Mouse (Mus musculus): ENCODE data around the gene Lrrc71.

Gene Lrrc71

GRCm38 (mm10) chr3:87748431-87748830, at the start of gene Lrrc71:
Gene Lrrc71, minus strand, starts transcription at chr3:87748625.
- no peak for DNase-seq (ENCODE audit: low spot score in 2 of 2)

- DNase-seq (ENCODE audit: low spot score in 2 of 2) = no peak
Measured at GRCm38 (mm10) chr3:87796736-87797334, 48.4 kb upstream of the Lrrc71 start, which contains the start of gene Insrr. Gene Insrr, plus strand, starts transcription at chr3:87796951.

- DNase-seq (ENCODE audit: low spot score in 2 of 2) = peak; percentile 22 to 30
Measured at GRCm38 (mm10) chr3:87795336-87796277, 47.2 kb upstream of the Lrrc71 start.

GRCm38 (mm10) chr3:87794922-87795325, 46.5 kb upstream of the Lrrc71 start, which contains the start of gene Ntrk1:
Gene Ntrk1, minus strand, starts transcription at chr3:87795162.
- DNase-seq (ENCODE audit: low spot score in 2 of 2) = no peak

- DNase-seq (ENCODE audit: low spot score in 2 of 2) = no peak
Measured at GRCm38 (mm10) chr3:87789768-87790167, 41.3 kb upstream of the Lrrc71 start.

GRCm38 (mm10) chr3:87789248-87789647, 40.8 kb upstream of the Lrrc71 start:
- DNase-seq (ENCODE audit: low spot score in 2 of 2) = no peak

GRCm38 (mm10) chr3:87785626-87786214, 37.3 kb upstream of the Lrrc71 start:
- DNase-seq (ENCODE audit: low spot score in 2 of 2) = no peak

- no peak for DNase-seq (ENCODE audit: low spot score in 2 of 2)
Measured at GRCm38 (mm10) chr3:87785156-87785555, 36.7 kb upstream of the Lrrc71 start.

GRCm38 (mm10) chr3:87783282-87784023, 35.0 kb upstream of the Lrrc71 start:
- no peak for DNase-seq (ENCODE audit: low spot score in 2 of 2)

- no peak for DNase-seq (ENCODE audit: low spot score in 2 of 2)
Measured at GRCm38 (mm10) chr3:87779086-87779485, 30.7 kb upstream of the Lrrc71 start.

- no peak for DNase-seq (ENCODE audit: low spot score in 2 of 2)
Measured at GRCm38 (mm10) chr3:87778283-87778682, 29.9 kb upstream of the Lrrc71 start.

- DNase-seq (ENCODE audit: low spot score in 2 of 2) = no peak
Measured at GRCm38 (mm10) chr3:87771088-87771487, 22.7 kb upstream of the Lrrc71 start.

GRCm38 (mm10) chr3:87770280-87770679, 21.9 kb upstream of the Lrrc71 start:
- no peak for DNase-seq (ENCODE audit: low spot score in 2 of 2)

GRCm38 (mm10) chr3:87769506-87769905, 21.1 kb upstream of the Lrrc71 start:
- no peak for DNase-seq (ENCODE audit: low spot score in 2 of 2)

- peak; percentile 34 to 41 for DNase-seq (ENCODE audit: low spot score in 2 of 2)
Measured at GRCm38 (mm10) chr3:87768844-87769243, 20.4 kb upstream of the Lrrc71 start.

- DNase-seq (ENCODE audit: low spot score in 2 of 2) = no peak
Measured at GRCm38 (mm10) chr3:87768431-87768830, 20.0 kb upstream of the Lrrc71 start.

- no peak for DNase-seq (ENCODE audit: low spot score in 2 of 2)
Measured at GRCm38 (mm10) chr3:87767764-87768163, 19.3 kb upstream of the Lrrc71 start.

- no peak for DNase-seq (ENCODE audit: low spot score in 2 of 2)
Measured at GRCm38 (mm10) chr3:87766284-87766667, 17.9 kb upstream of the Lrrc71 start.

GRCm38 (mm10) chr3:87765631-87766283, 17.3 kb upstream of the Lrrc71 start:
- no peak for DNase-seq (ENCODE audit: low spot score in 2 of 2)

GRCm38 (mm10) chr3:87765091-87765490, 16.7 kb upstream of the Lrrc71 start:
- no peak for DNase-seq (ENCODE audit: low spot score in 2 of 2)

- no peak for DNase-seq (ENCODE audit: low spot score in 2 of 2)
Measured at GRCm38 (mm10) chr3:87764506-87764905, 16.1 kb upstream of the Lrrc71 start.

Measured in frontal cortex, postnatal 25 days (tissue).